Mouse (Mus musculus) liver, embryonic 18 days (tissue): ENCODE data around the gene Blmh. TPM values are rescaled to one million over a fixed set of nuclear protein-coding genes. Genes with fewer than 3 reads are reported as not detected.

Experiments used
- polyA plus RNA-seq: library from polyadenylated mRNA; depleted of rRNA; stranded (reverse); fragments of >200 nt; gene quantifications from 2 replicates; pipeline ENCODE4 v1.2.3, GENCODE M21; 2012; rRNA removed

Blmh gene
- 15.7 and 16.2 TPM in 2 replicates for polyA plus RNA-seq

DNA sequence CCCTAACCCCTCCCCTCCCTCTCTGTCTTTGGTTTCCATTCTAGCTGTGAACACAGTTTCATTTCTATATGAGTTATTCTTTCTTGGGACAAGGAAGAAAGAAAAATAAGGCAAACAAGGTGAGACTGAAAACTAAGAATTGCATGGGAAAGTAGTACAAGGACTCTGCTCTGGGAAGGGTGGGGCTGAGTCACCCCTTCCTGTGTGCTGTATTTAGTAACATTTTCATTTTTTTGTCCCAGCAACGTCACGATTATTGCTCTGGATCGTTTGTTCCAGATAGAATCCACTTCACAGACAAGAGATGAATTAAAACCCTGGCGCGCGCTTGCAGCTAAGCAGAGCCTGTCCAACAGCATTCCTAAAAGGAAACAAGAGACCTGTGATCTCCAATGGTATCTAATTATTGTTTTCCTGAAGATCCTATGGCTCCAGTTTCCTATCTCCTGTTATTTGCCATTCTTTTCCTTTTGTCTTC is at the start of gene Blmh:
Gene Blmh (plus strand): TSS at position 51 of the 478 bp plus-strand sequence.

DNA sequence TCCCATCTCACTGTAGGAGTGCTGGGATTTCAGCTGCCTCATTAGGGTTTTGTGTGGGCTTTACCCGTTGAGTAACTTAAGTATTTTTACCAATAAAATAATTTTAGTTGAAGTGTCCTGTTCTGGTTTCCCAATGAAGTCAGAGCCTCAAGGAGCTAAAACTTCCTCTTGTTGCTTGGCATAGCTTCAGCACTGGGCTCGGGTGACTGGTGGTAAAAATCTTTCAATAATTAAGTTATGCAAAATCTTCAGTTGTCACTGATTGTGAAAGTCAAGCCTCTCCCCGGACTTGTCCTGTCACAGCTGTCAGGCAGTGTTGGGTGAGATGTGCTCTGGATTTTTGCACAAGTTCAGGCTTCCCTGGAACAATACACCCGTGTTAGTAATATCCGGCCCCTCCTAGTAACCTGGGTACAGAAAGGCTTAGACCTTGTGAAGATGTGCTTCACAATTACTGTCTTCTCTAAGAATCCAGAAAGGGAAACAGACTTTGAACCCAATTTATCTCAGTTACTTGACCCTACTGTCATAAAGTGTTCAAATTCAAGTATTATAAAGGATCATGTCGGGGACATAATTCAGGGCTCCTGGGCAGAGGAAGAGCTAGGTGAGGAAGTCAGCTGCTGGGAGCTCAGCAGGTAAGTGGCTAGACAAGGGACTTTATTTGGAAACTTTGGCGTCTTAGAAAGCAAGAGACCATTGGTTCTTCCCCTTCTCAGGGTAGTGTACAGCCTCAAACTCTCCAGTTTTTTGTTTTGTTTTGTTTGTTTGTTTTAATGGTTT is 22.8 kb upstream of the Blmh start, which contains the start of gene Tmigd1:
Gene Tmigd1 (plus strand): TSS at position 581 of the 783 bp plus-strand sequence.

GRCm38 (mm10) chr11:76997916-76998704 is 73.5 kb downstream of the Blmh start, which contains the start of gene Slc6a4:
TSS of gene Slc6a4 (plus strand) at chr11:76998603.

Other genes starting within 250 kb of the Blmh start
- gene Trarg1, start 245.0 kb upstream of the Blmh start, polyA plus RNA-seq = 0.01 and 0.02 TPM in 2 replicates
- gene Gosr1, start 161.2 kb upstream of the Blmh start, polyA plus RNA-seq = 8.6 and 9.7 TPM in 2 replicates
- gene Cpd, start 77.8 kb upstream of the Blmh start, polyA plus RNA-seq = 5.7 and 7.1 TPM in 2 replicates
- gene Tmigd1, start 22.6 kb upstream of the Blmh start, polyA plus RNA-seq = 0.02 and 0.06 TPM in 2 replicates
- gene Slc6a4, start 73.8 kb downstream of the Blmh start, polyA plus RNA-seq = 2.3 and 2.8 TPM in 2 replicates
- gene Nsrp1, start 153.6 kb downstream of the Blmh start, polyA plus RNA-seq = 3.3 and 3.7 TPM in 2 replicates